Mouse (Mus musculus) kidney, adult 2 months (tissue): ENCODE results near the gene Mlst8. TPM values are rescaled to one million over a fixed set of nuclear protein-coding genes. Genes with fewer than 3 reads are reported as not detected.

ENCODE experiments used
- DNase-seq: peaks from one replicate; pipeline ENCODE4 v3.0.0; 2021
- H3K27ac ChIP-seq: fragments of 200-500 bp; 2 replicates; pipeline ENCODE4 v1.5.1; 2012; ENCODE audit warnings: low read depth, low read length, control low read depth, inconsistent platforms; ENCODE audit not compliant: insufficient read depth
- H3K27me3 ChIP-seq: fragments of 200-500 bp; replicated peaks from 2 replicates; pipeline ENCODE4 v1.6.1; 2012; ENCODE audit warnings: mild to moderate bottlenecking, moderate library complexity, low read length, inconsistent platforms; ENCODE audit not compliant: control insufficient read depth, insufficient read depth
- H3K36me3 ChIP-seq: fragments of 200-500 bp; 2 replicates; pipeline ENCODE4 v1.6.1; 2012; ENCODE audit warnings: mild to moderate bottlenecking, moderate library complexity, low read length, inconsistent platforms; ENCODE audit not compliant: control insufficient read depth, insufficient read depth
- H3K4me1 ChIP-seq: fragments of 200-500 bp; 2 replicates; pipeline ENCODE4 v1.6.1; 2011; ENCODE audit warnings: low read length; ENCODE audit not compliant: control insufficient read depth, insufficient read depth
- H3K4me3 ChIP-seq: fragments of 200-500 bp; 2 replicates; pipeline ENCODE4 v1.5.1; 2011; ENCODE audit warnings: mild to moderate bottlenecking, low read depth, low read length, control low read depth; ENCODE audit not compliant: insufficient read depth
- CTCF ChIP-seq: fragments of 200-500 bp; conservative IDR thresholded peaks from 2 replicates; pipeline ENCODE4 v1.5.1; 2011; ENCODE audit warnings: low read depth, mild to moderate bottlenecking, control low read depth, low read length, moderate library complexity, mixed read lengths; ENCODE audit not compliant: insufficient read depth, insufficient read length
- POLR2A ChIP-seq: fragments of 200-500 bp; IDR thresholded peaks from one replicate; pipeline ENCODE4 v1.6.1; 2011; ENCODE audit warnings: low read depth, low read length, control low read depth
- WGBS: fragments of 180-500 bp; shearing (Covaris S2); methylation state at CpG from one replicate; pipeline ENCODE4 v1.1.7; 2018; 5-methylcytosine and 5-hydroxymethylcytosine counted together
- polyA plus RNA-seq: library from polyadenylated mRNA; depleted of rRNA; stranded (reverse); fragments of >200 nt; gene quantifications from 2 replicates; pipeline ENCODE4 v1.2.3, GENCODE M21; 2012; rRNA removed

Mlst8 gene
- polyA plus RNA-seq = 26.1 and 32.1 TPM in 2 replicates

GRCm38 (mm10) chr17:24478663-24479380 is at the start of gene Mlst8:
Gene Mlst8 (minus strand): TSS chr17:24479078.
- Histone ChIP-seq H3K27me3 (no peaks in the 10 kb centered on the region), H3K36me3 (no peaks in the 10 kb centered on the region; the same call in 1 of the 2 replicates), H3K4me1 (peaks cover 6% of the 10 kb centered on the region; the same call in 1 of the 2 replicates), H3K27ac (peak within 1 kb of the TSS; percentile 100), H3K4me3 (peak within 1 kb of the TSS; percentile 95)
- peak; percentile 98 for DNase-seq
- peak; percentile 92 for TF ChIP-seq CTCF
- peak; percentile 55 for TF ChIP-seq POLR2A
- WGBS = under 1% methylated on average over 48 of the region's 48 CpGs

GRCm38 (mm10) chr17:24528560-24528918 is 49.7 kb upstream of the Mlst8 start:
- H3K36me3 ChIP-seq = no peaks in the 10 kb centered on the region
- peak overlapping the region; percentile 61 for H3K4me3 ChIP-seq
- 0 out of 2 replicates have a peak overlapping the region, but pooled peaks have one; percentile 58 for H3K27ac ChIP-seq
- peaks cover 12% of the 10 kb centered on the region for H3K4me1 ChIP-seq
- DNase-seq = no peak
- H3K27me3 ChIP-seq = no peaks in the 10 kb centered on the region
- WGBS = 2% methylated on average over 8 of the region's 8 CpGs
- TF ChIP-seq CTCF = no peak
- no peak for TF ChIP-seq POLR2A

GRCm38 (mm10) chr17:24527723-24528559 is 49.1 kb upstream of the Mlst8 start, which contains the start of gene Traf7:
Gene Traf7 (minus strand): TSS chr17:24527938.
- no peaks in the 10 kb centered on the region for H3K27me3 ChIP-seq
- no peak for TF ChIP-seq CTCF
- TF ChIP-seq POLR2A = peak; percentile 62
- peaks cover 12% of the 10 kb centered on the region for H3K4me1 ChIP-seq
- under 1% methylated on average over 40 of the region's 40 CpGs for WGBS
- H3K4me3 ChIP-seq = peak within 1 kb of the TSS; percentile 78
- peak within 1 kb of the TSS; percentile 58; the same call in 1 of the 2 replicates for H3K27ac ChIP-seq
- peak; percentile 100 for DNase-seq
- H3K36me3 ChIP-seq = no peaks in the 10 kb centered on the region

- Histone ChIP-seq H3K27me3 (no peaks in the 10 kb centered on the region), H3K36me3 (no peaks in the 10 kb centered on the region), H3K4me1 (peaks cover 12% of the 10 kb centered on the region), H3K4me3 (peak overlapping the region; percentile 78), H3K27ac (no peak overlapping the region)
- TF ChIP-seq POLR2A (no peak), CTCF (no peak)
- WGBS = under 1% methylated on average over 18 of the region's 19 CpGs
- peak; percentile 15 for DNase-seq
Measured at GRCm38 (mm10) chr17:24527315-24527714, 48.4 kb upstream of the Mlst8 start.

GRCm38 (mm10) chr17:24524734-24525133 is 45.9 kb upstream of the Mlst8 start:
- no peaks in the 10 kb centered on the region for H3K36me3 ChIP-seq
- H3K27me3 ChIP-seq = no peaks in the 10 kb centered on the region
- TF ChIP-seq POLR2A (no peak), CTCF (no peak)
- no peak overlapping the region for H3K27ac ChIP-seq
- no peak overlapping the region for H3K4me3 ChIP-seq
- peaks cover 12% of the 10 kb centered on the region for H3K4me1 ChIP-seq
- DNase-seq = no peak
- 59% methylated on average over 2 of the region's 2 CpGs for WGBS

- H3K27me3 ChIP-seq = no peaks in the 10 kb centered on the region
- H3K4me3 ChIP-seq = no peak overlapping the region
- H3K4me1 ChIP-seq = no peaks in the 10 kb centered on the region
- WGBS = 80% methylated on average over 4 of the region's 4 CpGs
- DNase-seq = no peak
- no peak for TF ChIP-seq CTCF
- no peak for TF ChIP-seq POLR2A
- no peak overlapping the region for H3K27ac ChIP-seq
- no peaks in the 10 kb centered on the region for H3K36me3 ChIP-seq
Measured at GRCm38 (mm10) chr17:24520450-24520849, 41.6 kb upstream of the Mlst8 start.
